Mouse (Mus musculus) cerebellum, adult (tissue): Measurements from ENCODE around the gene Ccdc188.

Experiments used
- ATAC-seq: cut with Nextera tagmentation; 2 replicates; pipeline ENCODE4 v1.9.2; 2017; ENCODE audit warnings: mild to moderate bottlenecking, moderate library complexity, mixed read lengths; ENCODE audit not compliant: insufficient number of reproducible peaks, low FRiP score, low TSS enrichment

Gene Ccdc188

DNA sequence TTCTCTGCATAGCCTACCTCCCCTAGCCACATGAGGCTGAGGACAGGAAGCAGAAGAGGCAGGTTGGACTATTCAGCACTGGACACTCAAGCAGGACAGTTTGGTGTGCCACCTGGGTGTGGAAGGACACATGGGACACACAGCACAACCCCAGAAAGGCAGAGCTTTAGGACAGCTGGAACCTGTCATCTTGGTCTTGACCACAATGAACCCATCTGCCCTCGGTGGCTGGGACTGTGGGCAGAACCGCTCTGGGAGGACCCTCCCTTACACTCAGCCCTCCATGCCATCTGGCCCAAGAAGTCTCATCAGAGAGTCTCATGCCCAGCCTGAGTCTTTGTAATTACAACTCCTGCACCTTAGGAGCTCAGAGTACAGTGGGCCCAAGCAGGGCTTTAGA is 17.6 kb upstream of the Ccdc188 start:
- no peak for ATAC-seq

DNA sequence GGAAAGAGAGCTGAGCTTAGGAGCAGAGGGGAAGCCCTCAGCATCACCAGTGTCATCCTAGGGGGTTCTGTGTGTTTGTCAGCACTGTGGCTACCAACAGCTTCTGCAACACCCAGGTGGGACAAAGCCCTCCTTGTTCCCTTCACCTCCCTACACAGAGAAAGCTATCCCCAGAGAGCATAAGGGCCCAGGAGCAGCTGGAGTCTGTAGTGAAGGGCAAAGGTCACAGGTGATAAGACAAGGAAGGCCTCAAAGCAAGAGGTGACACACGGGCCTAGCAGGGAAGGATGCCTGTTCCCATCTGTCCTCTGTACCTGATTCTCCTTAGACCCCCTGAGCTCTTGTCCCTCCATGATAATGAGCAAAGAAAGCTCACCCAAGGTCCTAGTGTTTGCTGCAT is 16.1 kb upstream of the Ccdc188 start:
- no peak for ATAC-seq

DNA sequence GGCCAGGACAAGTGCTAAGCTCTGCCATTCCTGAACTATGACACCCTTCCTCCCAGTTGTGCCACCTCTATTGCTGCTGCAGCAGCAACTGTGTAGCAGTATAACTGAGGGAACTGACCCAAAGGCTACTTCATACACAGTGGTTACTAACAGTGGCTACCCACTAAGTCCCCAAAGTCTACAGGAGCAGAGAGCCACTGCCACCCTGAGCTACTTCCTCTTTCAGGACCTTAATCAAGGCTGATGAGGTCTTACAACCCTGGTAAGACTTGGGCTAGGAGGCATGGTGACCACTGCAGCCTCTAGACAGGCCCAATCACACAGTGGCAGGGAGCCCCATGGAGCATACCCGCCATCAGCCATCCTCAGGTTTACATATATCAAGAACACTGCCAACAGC is 15.6 kb upstream of the Ccdc188 start:
- no peak for ATAC-seq

DNA sequence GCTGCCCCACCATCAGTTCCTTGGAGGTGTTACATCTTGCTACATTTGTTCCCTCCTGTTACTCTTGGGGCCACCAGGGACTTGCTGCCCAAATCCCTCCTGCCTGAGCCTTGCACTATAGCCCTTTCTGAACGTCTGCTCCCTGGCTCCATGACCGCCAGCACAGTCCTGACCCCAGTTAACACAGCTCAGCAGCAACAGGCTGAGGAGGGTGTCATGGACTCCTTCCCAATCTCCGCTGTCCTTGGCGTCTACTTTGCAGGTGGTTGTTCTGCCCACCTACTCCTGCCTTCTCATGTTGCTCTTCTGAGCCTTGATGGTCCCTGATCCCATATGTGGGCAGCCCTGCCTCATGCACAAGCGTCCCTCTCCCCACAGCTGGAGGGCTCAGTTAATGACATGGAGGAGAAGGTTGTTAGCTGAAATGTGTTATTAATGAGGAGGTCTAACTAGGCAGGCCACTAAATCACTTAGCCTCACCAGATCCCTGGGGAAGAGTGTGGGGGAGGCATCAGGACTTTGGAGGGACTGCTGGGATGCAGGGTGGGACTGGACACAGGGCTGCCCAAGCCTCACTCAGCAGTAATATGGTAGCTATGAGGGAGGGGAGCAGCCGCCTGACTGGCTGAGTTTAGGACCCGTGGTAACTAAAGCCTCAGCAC is 14.1 kb upstream of the Ccdc188 start:
- ATAC-seq, result no peak

DNA sequence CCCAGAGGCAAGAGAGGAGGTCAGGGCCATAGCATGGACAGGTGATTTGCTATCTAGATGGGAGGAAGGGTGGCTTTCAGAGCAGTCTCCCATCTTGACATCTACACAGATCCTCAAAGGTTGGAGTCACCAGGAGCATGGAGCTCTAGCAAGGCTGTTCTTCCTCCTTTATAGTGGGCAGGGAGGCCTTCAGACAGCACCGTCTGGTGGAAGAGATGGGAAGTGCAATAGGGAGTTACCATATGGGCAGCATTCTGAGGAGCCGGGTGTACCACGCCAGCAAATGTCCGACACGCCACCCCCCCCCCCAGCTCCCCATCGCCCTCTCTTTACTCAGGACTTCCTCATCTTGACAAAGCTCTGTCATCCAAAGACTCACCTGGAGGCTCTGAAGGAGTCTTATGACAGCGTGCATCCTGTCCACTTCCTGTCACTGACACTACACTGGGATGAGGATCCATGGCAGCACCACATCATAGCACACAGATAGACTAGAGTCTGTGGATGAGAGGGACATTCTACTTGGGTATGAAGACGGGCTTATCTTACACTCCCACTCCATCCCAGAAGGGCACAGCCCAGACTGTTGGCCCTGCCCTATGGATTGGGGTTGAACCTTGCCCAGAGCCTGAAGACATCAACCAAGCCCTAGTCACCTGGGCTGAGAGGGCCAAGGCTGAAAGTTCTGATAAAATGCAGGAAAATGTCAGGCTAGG is 6.8 kb upstream of the Ccdc188 start:
- peak; percentile 23; the same call in 1 of the 2 replicates for ATAC-seq

DNA sequence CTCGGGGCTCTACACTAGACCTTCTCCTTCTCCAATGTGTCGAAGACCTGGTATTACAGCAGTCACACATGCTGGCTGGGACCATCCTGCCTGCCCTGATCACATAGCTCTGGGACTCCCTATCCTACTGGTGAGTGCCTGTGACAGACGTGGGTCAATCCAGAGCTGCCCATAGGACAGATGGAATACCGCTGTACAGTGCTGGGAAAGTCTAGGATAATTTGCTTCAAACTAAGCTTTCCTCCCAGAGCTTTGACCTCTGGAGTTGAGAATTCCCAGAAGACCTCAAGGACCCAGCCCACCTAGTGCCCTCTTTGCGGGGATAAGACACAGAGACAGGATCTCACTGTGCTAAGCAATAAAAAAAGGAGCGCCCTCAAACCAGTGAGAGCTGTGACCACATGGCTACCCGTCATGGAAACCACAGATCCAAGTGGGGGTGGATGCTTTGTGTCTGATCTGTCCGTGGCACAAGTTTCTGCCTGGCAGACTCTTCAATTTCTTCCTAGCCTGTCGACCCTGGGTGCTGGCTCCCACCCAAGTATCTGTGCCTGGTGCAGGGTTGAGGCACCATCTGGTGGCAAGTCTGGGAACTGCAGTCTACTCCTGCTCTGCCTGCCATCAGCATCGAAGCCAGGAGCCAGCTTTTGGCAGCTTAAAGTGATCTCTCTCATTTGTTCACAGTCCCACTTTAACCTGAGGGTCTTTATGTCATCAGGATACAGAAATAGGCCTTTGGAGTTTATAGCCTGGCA is 6.1 kb upstream of the Ccdc188 start:
- peak; percentile 38; the same call in 1 of the 2 replicates for ATAC-seq

DNA sequence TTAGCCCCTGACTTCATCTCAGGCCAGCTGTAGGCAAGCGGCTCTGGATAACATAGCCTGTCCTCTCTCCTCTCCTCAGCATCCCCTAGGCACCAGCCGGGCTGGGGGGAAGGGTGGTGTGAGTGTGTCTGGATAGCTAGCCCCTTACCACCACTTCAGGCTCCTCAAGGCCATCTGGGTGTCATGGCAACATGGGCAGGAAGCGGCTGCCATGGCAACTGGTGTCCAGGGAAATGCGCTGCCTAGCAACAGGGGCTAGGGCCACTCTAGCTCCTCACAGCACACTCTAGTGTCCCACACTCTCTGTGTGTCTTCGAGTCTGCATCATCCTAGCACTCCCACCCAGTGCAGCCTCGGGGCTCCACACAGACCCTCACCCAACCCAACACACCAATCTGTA is 4.0 kb upstream of the Ccdc188 start:
- ATAC-seq, result no peak

DNA sequence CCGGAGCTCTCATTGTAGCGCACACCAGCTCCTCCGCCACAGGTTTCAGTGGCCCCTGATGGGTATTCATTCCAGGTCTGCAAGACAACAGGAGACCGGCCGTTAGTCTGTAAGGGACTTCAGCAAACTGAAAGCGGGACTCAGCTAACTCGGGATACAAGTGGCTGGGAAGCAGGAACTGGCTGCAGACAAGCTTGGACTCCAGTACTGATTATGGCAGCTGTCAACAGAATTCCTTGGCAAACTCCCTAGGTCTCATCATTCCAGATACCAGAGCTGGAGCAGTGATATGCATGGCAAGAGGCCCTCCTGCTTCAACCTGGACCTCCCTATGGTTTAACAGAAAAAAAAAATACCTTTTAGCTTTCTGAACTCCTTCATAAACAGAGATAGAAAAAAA is 2.8 kb upstream of the Ccdc188 start:
- ATAC-seq, result no peak

DNA sequence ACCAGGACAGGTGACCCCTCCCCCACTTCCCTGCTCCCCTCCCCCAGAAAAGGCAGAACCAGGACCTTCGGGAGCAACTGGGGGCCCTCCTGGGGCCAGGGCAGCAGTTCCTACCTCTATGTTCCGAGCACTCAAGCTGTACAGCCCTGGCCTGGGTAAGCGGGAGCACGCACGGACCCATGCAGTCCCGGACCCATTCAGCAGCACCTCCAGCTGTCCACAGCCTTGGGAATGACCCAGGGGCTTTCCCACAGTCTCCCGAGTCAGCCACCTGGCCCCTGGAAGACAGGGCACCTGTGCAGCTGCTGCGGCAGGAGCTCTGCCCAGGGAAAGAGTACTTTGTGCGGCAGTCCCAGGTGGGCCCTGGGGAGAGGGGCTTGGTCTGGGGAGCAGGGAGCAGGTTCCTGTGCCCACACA is 909 bp downstream of the Ccdc188 start:
- ATAC-seq, result no peak

DNA sequence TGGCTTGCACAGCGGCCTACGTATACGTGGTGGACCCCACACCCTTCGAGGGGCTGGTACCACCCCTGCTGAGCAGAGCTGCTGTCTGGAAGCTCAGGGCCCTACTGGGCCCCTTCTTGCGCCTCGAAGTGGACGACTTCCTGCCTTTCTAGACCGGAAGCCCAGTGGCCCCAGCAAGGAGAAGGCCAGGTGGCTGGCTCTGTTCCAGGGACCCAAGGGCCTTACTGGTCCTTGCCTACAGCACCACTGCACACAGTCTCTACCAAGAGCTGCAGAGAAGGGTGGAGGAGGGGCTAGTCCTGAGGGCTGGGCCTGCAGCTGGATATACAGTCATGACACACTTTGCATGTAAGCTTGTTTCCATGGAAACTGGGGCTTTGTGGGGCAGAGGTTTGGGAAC is 2.3 kb downstream of the Ccdc188 start:
- ATAC-seq, result no peak

DNA sequence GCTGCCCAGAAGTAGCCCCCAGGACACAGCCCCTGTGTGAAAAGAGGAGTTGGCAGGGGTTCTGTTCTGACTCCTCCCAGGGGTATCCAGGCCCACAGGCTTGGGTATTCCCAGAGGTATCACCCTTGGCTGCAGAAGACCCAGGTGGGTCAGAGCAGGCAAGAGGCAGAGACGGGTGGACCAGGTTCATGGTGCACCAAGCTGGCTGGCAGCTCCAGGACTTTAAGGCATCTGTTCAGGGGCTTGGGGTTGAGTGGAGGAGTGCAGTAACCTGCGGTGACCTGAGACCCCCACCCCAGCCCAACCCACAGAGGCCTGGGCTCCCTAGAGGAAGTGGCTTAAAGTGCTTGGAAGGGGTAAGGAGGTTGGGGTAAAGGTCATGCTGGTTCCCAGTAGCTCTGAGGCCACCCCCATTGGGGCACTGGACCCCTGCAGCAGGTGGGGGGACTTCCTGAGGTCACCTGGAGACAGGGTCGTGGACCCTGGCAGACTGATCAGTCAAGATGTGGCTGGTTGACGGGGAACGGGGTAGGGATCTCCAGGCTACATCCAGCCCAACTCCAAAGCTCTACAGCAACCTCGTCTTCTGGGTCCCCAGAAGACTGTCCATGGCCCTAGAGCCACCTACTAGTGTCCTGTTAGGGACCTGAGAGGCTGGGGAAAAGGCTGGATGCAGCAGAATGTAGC is 3.3 kb downstream of the Ccdc188 start:
- no peak for ATAC-seq

DNA sequence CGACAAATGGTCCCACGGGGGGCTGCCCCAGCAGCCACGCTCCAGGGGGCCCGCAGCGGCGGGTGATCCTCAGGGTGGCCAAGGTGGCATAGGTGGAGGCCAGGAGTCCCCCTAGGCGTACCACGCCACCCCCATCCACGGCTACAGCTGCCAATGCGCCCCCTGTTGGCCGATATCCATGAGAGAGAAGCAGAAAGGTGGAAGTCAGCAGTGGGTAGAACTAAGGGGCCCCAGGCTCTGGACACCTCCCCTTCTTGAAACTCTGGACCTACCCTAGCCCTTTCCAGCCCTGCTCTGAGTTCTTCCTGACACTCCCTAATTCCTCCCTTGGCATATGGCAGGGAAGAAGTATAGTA is 3.8 kb downstream of the Ccdc188 start:
- no peak for ATAC-seq

DNA sequence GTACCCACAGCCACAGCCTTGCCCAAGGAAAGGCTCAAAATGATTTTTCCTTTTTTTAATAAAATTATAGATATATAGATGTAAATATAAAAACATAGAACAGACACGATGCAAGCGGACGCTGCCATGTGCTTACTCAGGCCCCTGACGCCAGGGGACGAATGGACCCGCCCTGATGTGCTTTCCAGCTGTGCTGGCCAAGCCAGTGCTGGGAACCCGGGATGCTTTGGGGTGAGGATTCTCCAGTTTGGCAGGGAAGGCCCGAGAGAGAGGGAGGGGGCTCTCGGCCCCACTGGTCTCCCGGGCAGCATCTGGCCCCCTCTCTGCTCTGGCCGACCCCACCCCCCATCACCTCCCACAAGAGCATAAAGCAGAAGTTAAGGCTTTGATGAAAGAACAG is 4.5 kb downstream of the Ccdc188 start:
- ATAC-seq, result no peak

DNA sequence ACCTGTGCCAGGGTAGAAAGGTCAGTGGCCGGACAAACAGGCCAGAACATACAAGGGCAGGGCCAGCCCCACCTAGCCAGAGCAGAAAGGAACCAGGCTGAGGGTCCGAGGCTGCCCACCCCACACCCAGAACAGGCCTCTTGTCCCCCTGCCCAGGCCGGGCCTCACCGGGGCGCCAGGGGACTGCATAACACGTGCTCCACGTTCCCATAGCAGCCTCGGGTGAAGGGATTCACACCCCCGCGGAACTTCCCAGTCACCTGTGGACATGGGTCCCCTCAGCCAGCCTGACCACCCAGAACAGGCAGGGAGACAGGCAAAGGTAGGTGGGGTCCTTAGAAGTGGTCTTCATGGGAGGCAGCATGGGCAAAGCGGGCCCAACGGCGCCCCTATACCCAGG is 9.5 kb downstream of the Ccdc188 start:
- no peak for ATAC-seq

DNA sequence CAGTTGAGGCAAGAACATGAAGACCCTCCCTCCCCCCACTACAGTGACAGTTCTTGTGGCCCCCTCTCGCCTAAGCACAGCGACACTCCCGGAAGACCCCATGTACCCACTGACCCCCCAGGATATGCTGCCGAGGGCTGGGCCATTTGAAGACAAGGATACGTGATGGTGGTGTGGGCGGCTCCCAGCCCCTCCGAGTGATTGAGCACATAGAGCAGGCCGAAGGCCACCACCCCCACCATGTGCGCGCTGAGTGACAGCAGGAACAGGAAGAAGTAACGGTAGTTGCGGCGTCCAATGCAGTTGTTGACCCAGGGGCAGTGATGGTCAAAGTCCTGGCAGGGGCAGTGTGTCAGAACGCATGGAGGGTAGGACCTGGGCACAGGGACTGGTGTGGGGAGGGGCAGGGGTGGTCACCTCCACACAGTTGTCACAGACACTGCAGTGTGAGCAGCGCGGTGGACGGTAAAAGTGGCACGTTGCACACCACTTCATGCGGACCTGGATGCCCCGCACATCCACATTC is 10.3 kb downstream of the Ccdc188 start:
- ATAC-seq, result no peak

DNA sequence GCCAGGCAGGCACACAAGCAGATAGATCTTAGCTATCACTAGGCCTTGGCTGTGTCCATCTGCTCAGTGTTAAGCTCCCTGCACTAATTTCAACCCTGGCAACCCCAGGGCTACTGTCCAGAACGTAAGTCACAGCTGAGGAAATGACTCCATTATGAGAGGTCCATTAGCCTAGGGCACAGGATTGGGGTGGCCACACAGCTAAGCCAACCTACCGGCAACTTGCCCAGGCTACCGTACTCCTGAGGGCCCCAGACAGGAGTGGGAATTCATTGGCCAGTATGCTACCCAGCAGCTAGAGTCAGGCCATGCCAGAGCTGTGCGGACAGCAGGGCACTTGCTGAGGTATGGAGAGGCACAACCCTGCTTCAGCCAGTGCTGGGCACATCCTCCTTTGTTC is 11.2 kb downstream of the Ccdc188 start:
- ATAC-seq, result peak; percentile 64

DNA sequence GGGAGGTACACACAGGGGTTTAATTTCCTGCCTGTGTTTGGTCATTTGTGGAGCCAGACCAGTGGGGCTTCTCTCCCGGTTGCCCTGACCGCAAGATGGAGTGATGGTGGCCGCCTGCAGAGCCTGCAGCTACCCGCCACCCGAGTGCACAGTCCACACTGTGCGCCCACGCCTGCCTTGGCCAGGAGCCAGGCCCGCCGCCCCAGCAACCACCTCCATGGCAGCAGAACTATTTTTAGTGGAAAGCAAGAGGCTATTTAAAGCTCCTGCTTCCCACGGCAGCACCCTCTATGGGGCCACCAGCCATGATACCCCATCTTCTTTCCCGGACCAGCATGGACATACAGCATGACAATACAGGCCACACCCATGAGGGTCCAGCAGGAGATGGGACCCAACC is 11.9 kb downstream of the Ccdc188 start:
- peak; percentile 24 for ATAC-seq

DNA sequence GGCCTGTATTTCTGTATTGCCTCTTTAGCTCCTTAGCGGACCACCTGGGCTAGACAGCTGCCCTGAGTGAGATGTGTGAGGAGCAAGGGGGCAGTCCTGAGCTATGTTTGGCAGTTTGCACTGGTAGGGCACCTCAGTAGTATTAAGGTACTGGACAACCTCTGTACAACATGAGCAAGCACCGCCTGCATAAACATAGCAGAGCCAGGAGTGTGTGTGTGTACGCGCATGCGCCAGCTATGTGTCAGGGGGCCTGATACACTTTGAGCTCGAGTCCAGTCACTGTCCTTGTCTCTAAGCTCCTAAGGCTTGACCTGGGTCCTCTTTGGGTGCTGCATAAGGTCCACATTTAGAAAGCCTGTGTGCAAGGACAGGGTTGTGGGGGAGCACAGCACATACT is 12.9 kb downstream of the Ccdc188 start:
- no peak for ATAC-seq

DNA sequence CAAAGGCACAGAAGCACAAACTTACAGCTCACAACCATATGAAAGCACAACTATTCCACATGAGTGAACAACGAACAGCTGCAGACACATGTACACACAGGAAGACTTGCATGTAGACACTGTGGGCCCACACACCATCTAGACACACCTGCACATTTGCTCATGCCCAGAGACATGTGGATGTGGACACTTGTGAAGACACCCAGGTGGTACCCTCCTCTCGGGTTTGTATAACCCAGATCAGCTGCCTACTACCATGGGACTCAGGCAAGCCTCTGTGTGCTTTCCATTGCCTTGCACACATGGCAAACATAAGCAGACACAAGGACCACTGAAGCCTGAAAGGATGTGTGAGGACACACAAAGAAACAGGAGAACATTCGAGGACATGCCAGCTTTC is 13.4 kb downstream of the Ccdc188 start:
- ATAC-seq, result no peak

DNA sequence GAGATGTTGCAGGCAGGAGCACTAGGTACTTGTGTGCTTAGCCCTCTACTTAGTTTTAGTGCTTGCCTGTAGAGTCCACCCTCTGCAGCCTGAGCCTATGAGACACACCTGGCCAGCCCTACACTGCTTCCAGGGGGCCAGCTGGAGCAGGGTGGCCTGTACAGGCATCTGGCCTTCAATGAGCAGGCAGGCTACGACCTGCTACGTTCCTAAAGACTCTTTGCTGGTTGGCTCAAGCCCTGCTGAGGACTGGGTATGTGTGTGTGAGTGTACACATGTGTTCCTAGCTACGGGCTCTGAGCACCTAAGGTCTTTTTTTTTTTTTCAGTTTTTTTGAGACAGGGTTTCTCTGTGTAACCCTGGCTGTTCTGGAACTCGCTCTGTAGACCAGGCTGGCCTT is 13.8 kb downstream of the Ccdc188 start:
- ATAC-seq, result no peak

DNA sequence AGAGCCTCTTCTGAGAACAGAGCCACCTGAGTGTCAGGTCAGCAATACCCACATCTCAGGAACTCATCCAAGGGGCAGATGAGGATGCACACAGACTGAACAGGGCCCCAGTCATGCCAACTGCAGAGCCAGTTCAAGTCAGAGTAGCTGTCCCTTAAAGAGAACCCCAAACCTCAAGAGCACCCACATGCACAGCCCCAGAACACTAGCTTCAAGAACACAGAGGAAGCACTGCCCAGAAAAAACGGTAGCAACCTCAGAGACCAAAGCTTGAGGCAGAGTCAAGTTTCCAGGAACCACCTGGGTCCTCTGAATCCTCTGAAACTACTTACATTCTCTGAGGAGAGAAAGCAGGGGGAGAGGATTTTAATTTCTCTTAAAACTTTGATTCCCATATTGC is 15.8 kb downstream of the Ccdc188 start:
- ATAC-seq, result no peak
